Mouse (Mus musculus): ENCODE data around the gene Ccni.

Ccni gene

GRCm38 (mm10) chr5:93206109-93207005 is at the start of gene Ccni, which contains the start of gene 2010109A12Rik:
Ccni (minus strand) TSS chr5:93206495.
2010109A12Rik (plus strand) TSS chr5:93206518.
- DNase-seq (ENCODE audit: low read depth, low spot score): peak; percentile 98

- no peak for DNase-seq (ENCODE audit: low read depth, low spot score)
These were observed 49.5 kb upstream of the Ccni start for GRCm38 (mm10) chr5:93255759-93256265.

- DNase-seq (ENCODE audit: low read depth, low spot score): no peak
These were observed 44.9 kb upstream of the Ccni start for GRCm38 (mm10) chr5:93251001-93251760.

- DNase-seq (ENCODE audit: low read depth, low spot score): no peak
These were observed 43.8 kb upstream of the Ccni start for GRCm38 (mm10) chr5:93249940-93250578.

GRCm38 (mm10) chr5:93245280-93245679 is 39.0 kb upstream of the Ccni start:
- no peak for DNase-seq (ENCODE audit: low read depth, low spot score)

- DNase-seq (ENCODE audit: low read depth, low spot score): no peak
These were observed 33.6 kb upstream of the Ccni start for GRCm38 (mm10) chr5:93239590-93240544.

- DNase-seq (ENCODE audit: low read depth, low spot score): no peak
These were observed 30.2 kb upstream of the Ccni start for GRCm38 (mm10) chr5:93236541-93236940.

GRCm38 (mm10) chr5:93235888-93236287 is 29.6 kb upstream of the Ccni start:
- DNase-seq (ENCODE audit: low read depth, low spot score): no peak

GRCm38 (mm10) chr5:93234605-93235004 is 28.3 kb upstream of the Ccni start:
- no peak for DNase-seq (ENCODE audit: low read depth, low spot score)

- no peak for DNase-seq (ENCODE audit: low read depth, low spot score)
These were observed 27.8 kb upstream of the Ccni start for GRCm38 (mm10) chr5:93234130-93234529.

- DNase-seq (ENCODE audit: low read depth, low spot score): no peak
These were observed 26.5 kb upstream of the Ccni start for GRCm38 (mm10) chr5:93232838-93233237.

GRCm38 (mm10) chr5:93231721-93232120 is 25.4 kb upstream of the Ccni start:
- no peak for DNase-seq (ENCODE audit: low read depth, low spot score)

- no peak for DNase-seq (ENCODE audit: low read depth, low spot score)
These were observed 23.2 kb upstream of the Ccni start for GRCm38 (mm10) chr5:93229527-93229926.

GRCm38 (mm10) chr5:93227157-93227556 is 20.9 kb upstream of the Ccni start:
- no peak for DNase-seq (ENCODE audit: low read depth, low spot score)

GRCm38 (mm10) chr5:93224549-93224948 is 18.3 kb upstream of the Ccni start:
- DNase-seq (ENCODE audit: low read depth, low spot score): no peak

- DNase-seq (ENCODE audit: low read depth, low spot score): no peak
These were observed 15.4 kb upstream of the Ccni start for GRCm38 (mm10) chr5:93221661-93222060.

- no peak for DNase-seq (ENCODE audit: low read depth, low spot score)
These were observed 12.1 kb upstream of the Ccni start for GRCm38 (mm10) chr5:93218375-93218774.

- DNase-seq (ENCODE audit: low read depth, low spot score): no peak
These were observed 1.3 kb upstream of the Ccni start for GRCm38 (mm10) chr5:93207555-93207954.

- no peak for DNase-seq (ENCODE audit: low read depth, low spot score)
These were observed 682 bp upstream of the Ccni start for GRCm38 (mm10) chr5:93207006-93207348.

GRCm38 (mm10) chr5:93205371-93206108 is 755 bp downstream of the Ccni start:
- peak; percentile 47 for DNase-seq (ENCODE audit: low read depth, low spot score)
